Mouse (Mus musculus) liver, adult 2 months (tissue): ENCODE data around the gene Mprip. TPM values are rescaled to one million over a fixed set of nuclear protein-coding genes. Genes with fewer than 3 reads are reported as not detected.
A peak's percentile ranks its signal among the peaks of the same experiment; 100 is the strongest.

Experiments
- DNase-seq: peaks from one replicate; pipeline ENCODE4 v3.0.0-alpha.2; 2011; ENCODE audit warnings: low read depth, low spot score; ENCODE audit errors: extremely low read depth
- H3K27ac ChIP-seq: fragments of 200-500 bp; replicated peaks from 2 replicates; pipeline ENCODE4 v1.5.1; 2012; ENCODE audit warnings: low read depth, mild to moderate bottlenecking, control low read depth, inconsistent platforms, low read length; ENCODE audit not compliant: insufficient read depth
- H3K27me3 ChIP-seq: fragments of 200-500 bp; 2 replicates; pipeline ENCODE4 v1.6.1; 2012; ENCODE audit warnings: mild to moderate bottlenecking, moderate library complexity, low read length, inconsistent platforms; ENCODE audit not compliant: control insufficient read depth, insufficient read depth
- H3K36me3 ChIP-seq: fragments of 200-500 bp; 2 replicates; pipeline ENCODE4 v1.6.1; 2012; ENCODE audit warnings: low read length, inconsistent platforms; ENCODE audit not compliant: control insufficient read depth, insufficient read depth
- H3K4me1 ChIP-seq: fragments of 200-500 bp; 2 replicates; pipeline ENCODE4 v1.6.1; 2011; ENCODE audit warnings: low read length; ENCODE audit not compliant: control insufficient read depth, insufficient read depth
- H3K4me3 ChIP-seq: fragments of 200-500 bp; 2 replicates; pipeline ENCODE4 v1.5.1; 2011; ENCODE audit warnings: low read depth, mild to moderate bottlenecking, control low read depth, low read length, moderate library complexity; ENCODE audit not compliant: insufficient read depth
- H3K79me2 ChIP-seq: fragments of 200-500 bp; 2 replicates; pipeline ENCODE4 v1.6.1; 2012; ENCODE audit warnings: inconsistent platforms, mild to moderate bottlenecking, low read length, moderate library complexity; ENCODE audit not compliant: control insufficient read depth, insufficient read depth
- H3K9ac ChIP-seq: fragments of 200-500 bp; 2 replicates; pipeline ENCODE4 v1.6.1; 2012; ENCODE audit warnings: low read depth, mild to moderate bottlenecking, control low read depth, inconsistent platforms, low read length
- CTCF ChIP-seq: fragments of 200-500 bp; IDR thresholded peaks from 2 replicates; pipeline ENCODE4 v1.5.1; 2011; ENCODE audit warnings: low read depth, low read length, control low read depth
- POLR2A ChIP-seq: fragments of 200-500 bp; IDR thresholded peaks from 2 replicates; pipeline ENCODE4 v1.6.1; 2011; ENCODE audit warnings: low read length, control low read depth; ENCODE audit not compliant: insufficient read depth; ENCODE audit errors: extremely low read depth
- WGBS: fragments of 180-500 bp; shearing (Covaris S2); methylation state at CpG from one replicate; pipeline ENCODE4 v1.1.7; 2018; 5-methylcytosine and 5-hydroxymethylcytosine counted together
- polyA plus RNA-seq: library from polyadenylated mRNA; depleted of rRNA; stranded (reverse); fragments of >200 nt; gene quantifications from 2 replicates; pipeline ENCODE4 v1.2.3, GENCODE M21; 2012
- total RNA-seq: library from RNA; depleted of rRNA; stranded (reverse); fragments of >200 nt; gene quantifications from 2 replicates; pipeline ENCODE4 v1.2.3, GENCODE M21; 2014

Mprip gene
- total and polyA plus RNA-seq, 2 experiments, result 29.0 to 58.4 TPM

DNA sequence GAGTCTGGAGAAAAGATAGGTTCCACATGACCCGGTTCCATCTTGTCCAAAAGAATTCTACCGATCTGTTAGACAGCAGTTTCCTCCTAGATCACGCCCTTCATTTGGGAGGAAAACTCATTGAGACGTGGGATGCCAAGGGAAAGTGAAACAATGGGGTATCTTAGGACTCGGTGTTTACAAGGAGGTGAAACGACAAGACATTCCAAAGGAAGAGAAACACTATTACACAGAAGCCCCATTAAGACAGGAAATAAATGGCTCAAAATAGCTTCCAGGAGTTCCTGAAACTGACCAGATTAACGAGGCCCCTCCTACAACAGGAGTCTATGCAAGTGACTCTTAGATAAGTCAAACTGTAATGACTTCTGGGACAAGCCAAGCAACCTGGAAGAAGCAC is 5.1 kb upstream of the Mprip start:
- no peaks in the 10 kb centered on the region for H3K36me3 ChIP-seq
- no peaks in the 10 kb centered on the region for H3K79me2 ChIP-seq
- no peaks in the 10 kb centered on the region for H3K27me3 ChIP-seq
- WGBS, result 65% methylated on average over 7 of the region's 7 CpGs
- TF ChIP-seq CTCF (no peak), POLR2A (no peak)
- no peak overlapping the region for H3K27ac ChIP-seq
- H3K4me3 ChIP-seq, result no peak overlapping the region
- H3K4me1 ChIP-seq, result peaks cover 7% of the 10 kb centered on the region
- DNase-seq, result no peak
- H3K9ac ChIP-seq, result no peak overlapping the region

GRCm38 (mm10) chr11:59661601-59662248 is 620 bp downstream of the Mprip start:
- H3K27ac ChIP-seq, result peak overlapping the region; percentile 98
- DNase-seq, result peak; percentile 52
- TF ChIP-seq POLR2A (no peak), CTCF (no peak)
- no peaks in the 10 kb centered on the region for H3K36me3 ChIP-seq
- peaks cover 18% of the 10 kb centered on the region; the same call in 1 of the 2 replicates for H3K79me2 ChIP-seq
- H3K4me1 ChIP-seq, result peaks cover 25% of the 10 kb centered on the region
- peak overlapping the region; percentile 95 for H3K4me3 ChIP-seq
- no peaks in the 10 kb centered on the region for H3K27me3 ChIP-seq
- WGBS, result 7% methylated on average over 28 of the region's 28 CpGs
- H3K9ac ChIP-seq, result peak overlapping the region; percentile 96

DNA sequence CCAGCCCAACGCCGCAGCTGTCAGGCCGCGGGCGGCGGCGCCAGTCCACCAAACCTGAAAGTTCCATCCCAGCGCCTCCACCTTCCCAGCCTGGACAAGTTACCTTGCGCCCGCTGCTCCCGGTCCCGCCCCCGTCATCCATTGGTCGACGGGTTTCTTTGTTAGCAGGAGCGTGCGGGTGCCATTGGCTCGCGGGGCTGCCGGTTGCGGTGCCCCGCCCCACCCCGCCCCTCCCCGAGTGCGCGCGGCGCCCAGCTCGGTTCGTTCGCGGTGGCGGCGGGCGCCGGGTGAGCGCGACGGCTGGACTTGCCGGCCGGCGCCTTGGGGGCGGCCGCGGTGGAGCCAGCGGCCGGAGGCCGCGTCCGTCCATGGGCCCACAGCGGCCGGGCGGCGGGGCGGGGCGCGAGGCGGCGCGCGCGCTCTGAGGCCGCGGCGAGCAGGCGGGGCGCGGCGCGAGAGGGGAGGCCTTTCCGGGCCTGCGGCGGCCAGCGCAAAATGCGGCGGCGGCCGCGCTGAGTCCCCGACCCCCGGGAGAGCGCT is 1.2 kb downstream of the Mprip start:
- Histone ChIP-seq H3K4me1 (peaks cover 25% of the 10 kb centered on the region), H3K36me3 (no peaks in the 10 kb centered on the region), H3K27me3 (no peaks in the 10 kb centered on the region), H3K27ac (peak overlapping the region; percentile 98), H3K4me3 (peak overlapping the region; percentile 95), H3K9ac (peak overlapping the region; percentile 96), H3K79me2 (peaks cover 18% of the 10 kb centered on the region; the same call in 1 of the 2 replicates)
- 4% methylated on average over 67 of the region's 82 CpGs for WGBS
- peak; percentile 86 for DNase-seq
- TF ChIP-seq POLR2A, result peak; percentile 74
- no peak for TF ChIP-seq CTCF

GRCm38 (mm10) chr11:59662877-59663775 is 2.0 kb downstream of the Mprip start:
- Histone ChIP-seq H3K27ac (peak overlapping the region; percentile 50), H3K9ac (peak overlapping the region; percentile 80), H3K27me3 (no peaks in the 10 kb centered on the region), H3K4me1 (peaks cover 25% of the 10 kb centered on the region), H3K4me3 (peak overlapping the region; percentile 87), H3K79me2 (peaks cover 23% of the 10 kb centered on the region; the same call in 1 of the 2 replicates), H3K36me3 (no peaks in the 10 kb centered on the region)
- 3% methylated on average over 30 of the region's 30 CpGs for WGBS
- DNase-seq, result peak; percentile 18
- TF ChIP-seq POLR2A (no peak), CTCF (no peak)

DNA sequence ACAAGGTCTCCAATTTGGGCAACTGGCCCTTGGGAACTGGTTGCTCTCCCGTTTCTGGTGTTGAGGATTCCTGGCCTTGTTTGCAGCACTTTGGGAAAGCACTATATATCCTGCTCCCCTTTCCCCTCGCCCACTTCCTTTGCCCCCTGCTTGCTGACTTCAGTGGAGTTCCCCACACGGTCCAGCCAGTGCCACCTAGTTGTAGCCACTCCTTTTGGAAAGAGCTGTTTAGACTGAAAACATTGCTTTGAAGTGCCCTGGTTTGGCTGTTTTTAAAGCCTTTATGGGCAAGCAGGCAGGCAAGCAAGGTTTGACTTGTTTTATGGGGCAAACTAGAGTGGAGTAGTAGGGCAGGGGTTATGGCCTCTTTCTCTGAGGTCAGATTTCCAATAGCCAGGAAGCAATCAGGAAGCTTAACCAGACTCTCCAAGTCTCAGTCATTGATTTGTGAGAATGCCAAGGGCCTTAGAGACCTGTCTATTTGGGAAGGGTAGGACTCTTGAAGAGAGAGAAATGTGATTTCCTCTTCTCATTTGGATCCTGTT is 2.7 kb downstream of the Mprip start:
- Histone ChIP-seq H3K79me2 (peaks cover 23% of the 10 kb centered on the region; the same call in 1 of the 2 replicates), H3K36me3 (no peaks in the 10 kb centered on the region), H3K27ac (peak overlapping the region; percentile 10), H3K4me3 (peak overlapping the region; percentile 87; the same call in 1 of the 2 replicates), H3K27me3 (no peaks in the 10 kb centered on the region), H3K9ac (peak overlapping the region; percentile 80), H3K4me1 (peaks cover 25% of the 10 kb centered on the region)
- 15% methylated on average over 3 of the region's 3 CpGs for WGBS
- DNase-seq, result peak; percentile 76
- TF ChIP-seq POLR2A, result no peak
- no peak for TF ChIP-seq CTCF
